Mouse (Mus musculus): ENCODE data around the gene Gm49380. TPM values are rescaled to one million over a fixed set of nuclear protein-coding genes. Genes with fewer than 3 reads are reported as not detected.
A peak's percentile ranks its signal among the peaks of the same experiment; 100 is the strongest.

Gm49380 gene
- polyA plus RNA-seq, 1 experiment from 2014 or later: 0.14 TPM

DNA sequence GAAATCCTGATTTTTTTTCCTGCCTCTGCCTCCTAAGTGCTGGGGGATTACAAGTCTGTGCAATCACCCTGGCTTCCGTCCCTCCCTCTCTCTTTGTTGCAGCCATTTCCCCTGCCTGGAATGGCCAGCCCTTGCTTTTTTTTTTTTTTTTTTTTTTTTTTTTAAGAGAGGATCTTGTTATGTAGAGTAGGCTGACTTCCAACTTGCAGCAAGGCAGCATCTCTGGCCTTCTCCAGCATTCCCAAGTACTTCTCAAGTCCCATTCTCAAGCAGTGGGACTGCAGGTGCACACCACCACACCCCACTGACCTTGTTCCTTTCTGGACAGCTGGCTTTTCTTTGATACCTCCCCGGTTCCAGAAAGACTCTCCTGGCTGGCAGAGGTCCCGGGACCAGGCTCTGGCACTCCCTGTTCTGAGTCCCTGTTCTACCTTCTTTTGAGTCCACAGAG lies 14.1 kb upstream of the Gm49380 start:
- no peak overlapping the region for H3K9ac ChIP-seq (ENCODE audit: low read depth, low read length)
- WGBS: 58% methylated on average over 3 of the region's 3 CpGs
- no peak overlapping the region for H3K27ac ChIP-seq (ENCODE audit: low read depth, low read length)
- peaks cover 13% of the 10 kb centered on the region for H3K4me1 ChIP-seq (ENCODE audit: control insufficient read depth, insufficient read depth, low read depth, low read length)
- no peak overlapping the region for H3K4me3 ChIP-seq (ENCODE audit: low read length)
- ATAC-seq: no peak
- H3K9me3 ChIP-seq (ENCODE audit: control insufficient read depth, low read length): no peaks in the 10 kb centered on the region
- no peaks in the 10 kb centered on the region for H3K36me3 ChIP-seq (ENCODE audit: control insufficient read depth, insufficient read depth, low read length)
- no peak overlapping the region for H3K4me2 ChIP-seq (ENCODE audit: low read length)
- H3K27me3 ChIP-seq (replicated peaks; ENCODE audit: control insufficient read depth, insufficient read depth, low read length): peaks cover 6% of the 10 kb centered on the region; the same call in 1 of the 2 replicates

GRCm38 (mm10) chr9:44126746-44127145 lies 13.4 kb upstream of the Gm49380 start:
- peaks cover 13% of the 10 kb centered on the region for H3K4me1 ChIP-seq (ENCODE audit: control insufficient read depth, insufficient read depth, low read depth, low read length)
- ATAC-seq: no peak
- WGBS: 87% methylated on average over 3 of the region's 3 CpGs
- no peaks in the 10 kb centered on the region for H3K36me3 ChIP-seq (ENCODE audit: control insufficient read depth, insufficient read depth, low read length)
- H3K4me2 ChIP-seq (ENCODE audit: low read length): no peak overlapping the region
- H3K9ac ChIP-seq (ENCODE audit: low read depth, low read length): no peak overlapping the region
- no peak overlapping the region for H3K27ac ChIP-seq (ENCODE audit: low read depth, low read length)
- H3K27me3 ChIP-seq (replicated peaks; ENCODE audit: control insufficient read depth, insufficient read depth, low read length): peaks cover 4% of the 10 kb centered on the region; the same call in 1 of the 2 replicates
- no peaks in the 10 kb centered on the region for H3K9me3 ChIP-seq (ENCODE audit: control insufficient read depth, low read length)
- H3K4me3 ChIP-seq (ENCODE audit: low read length): no peak overlapping the region

DNA sequence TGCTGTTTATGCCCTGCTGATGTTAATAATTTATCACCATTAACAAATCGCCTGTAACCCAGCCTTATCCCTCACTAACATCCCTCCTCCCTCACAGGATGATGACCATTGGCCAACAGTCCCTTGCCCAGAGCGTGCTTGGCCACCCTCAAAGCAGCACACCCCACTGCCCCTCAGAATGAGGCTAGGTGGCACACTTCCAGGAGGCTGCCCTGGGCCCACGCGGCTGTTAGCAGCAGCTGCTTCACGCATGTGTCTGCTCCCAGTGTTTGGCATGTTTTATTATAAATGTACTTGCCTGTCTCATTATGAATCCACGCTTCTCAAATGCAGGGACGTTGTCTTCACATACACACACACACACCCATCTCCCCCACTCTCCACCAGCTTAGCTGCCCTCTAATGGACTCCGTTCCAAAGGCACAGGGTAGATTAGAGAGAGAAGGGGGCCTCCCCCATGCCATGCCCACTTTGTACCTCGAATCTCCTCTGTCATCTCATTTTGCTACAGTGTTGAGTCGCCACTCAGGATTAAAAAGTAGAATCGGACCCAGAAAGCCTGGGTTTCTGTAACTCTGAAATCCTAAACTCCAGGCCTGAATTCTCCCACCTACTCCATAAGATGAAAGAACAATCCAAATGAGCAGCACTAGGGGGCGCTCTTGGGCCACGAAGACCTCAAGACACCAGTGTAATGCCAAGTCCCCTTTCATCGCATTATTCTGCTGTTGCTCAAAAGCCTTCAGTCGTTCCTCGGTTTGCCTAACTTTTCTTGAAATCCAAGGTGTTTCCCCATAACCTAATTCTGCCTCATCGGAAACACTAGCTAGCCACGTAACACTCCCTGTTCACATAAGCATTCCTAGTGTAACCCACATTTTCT lies 12.5 kb upstream of the Gm49380 start:
- no peak overlapping the region for H3K4me3 ChIP-seq (ENCODE audit: low read length)
- no peaks in the 10 kb centered on the region for H3K36me3 ChIP-seq (ENCODE audit: control insufficient read depth, insufficient read depth, low read length)
- WGBS: 24% methylated on average over 18 of the region's 18 CpGs
- peak; percentile 81 for ATAC-seq
- peak overlapping the region; percentile 38 for H3K4me2 ChIP-seq (ENCODE audit: low read length)
- H3K27ac ChIP-seq (ENCODE audit: low read depth, low read length): no peak overlapping the region
- H3K9me3 ChIP-seq (ENCODE audit: control insufficient read depth, low read length): no peaks in the 10 kb centered on the region
- H3K9ac ChIP-seq (ENCODE audit: low read depth, low read length): no peak overlapping the region
- no peaks in the 10 kb centered on the region; the same call in 1 of the 2 replicates for H3K27me3 ChIP-seq (replicated peaks; ENCODE audit: control insufficient read depth, insufficient read depth, low read length)
- peaks cover 13% of the 10 kb centered on the region for H3K4me1 ChIP-seq (ENCODE audit: control insufficient read depth, insufficient read depth, low read depth, low read length)

DNA sequence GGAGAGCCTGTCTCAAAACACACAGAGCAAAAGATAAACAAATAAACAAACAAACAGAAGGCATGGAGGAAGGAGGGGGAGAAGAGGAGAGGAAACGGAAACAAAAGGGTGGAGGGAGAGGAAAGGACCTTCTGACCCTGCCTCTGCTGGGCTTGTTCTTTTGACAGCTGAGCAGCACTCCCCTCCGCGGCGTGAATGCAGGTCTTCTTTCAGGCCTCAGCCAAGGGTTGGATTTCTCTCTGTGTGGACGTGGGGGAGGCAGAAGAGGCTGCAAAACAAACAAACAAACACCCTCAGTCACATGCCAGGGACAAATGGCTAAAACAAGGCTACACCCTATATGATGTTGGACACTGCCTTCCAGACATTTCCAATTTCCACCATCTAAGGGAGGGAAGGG lies 11.7 kb upstream of the Gm49380 start:
- no peaks in the 10 kb centered on the region for H3K9me3 ChIP-seq (ENCODE audit: control insufficient read depth, low read length)
- H3K36me3 ChIP-seq (ENCODE audit: control insufficient read depth, insufficient read depth, low read length): no peaks in the 10 kb centered on the region
- WGBS: 27% methylated on average over 5 of the region's 5 CpGs
- no peak overlapping the region for H3K9ac ChIP-seq (ENCODE audit: low read depth, low read length)
- no peaks in the 10 kb centered on the region for H3K27me3 ChIP-seq (replicated peaks; ENCODE audit: control insufficient read depth, insufficient read depth, low read length)
- H3K4me2 ChIP-seq (ENCODE audit: low read length): no peak overlapping the region
- no peak overlapping the region for H3K4me3 ChIP-seq (ENCODE audit: low read length)
- no peak overlapping the region for H3K27ac ChIP-seq (ENCODE audit: low read depth, low read length)
- H3K4me1 ChIP-seq (ENCODE audit: control insufficient read depth, insufficient read depth, low read depth, low read length): peaks cover 7% of the 10 kb centered on the region
- ATAC-seq: no peak

- no peak overlapping the region for H3K27ac ChIP-seq (ENCODE audit: low read depth, low read length)
- no peak overlapping the region for H3K4me2 ChIP-seq (ENCODE audit: low read length)
- H3K9ac ChIP-seq (ENCODE audit: low read depth, low read length): no peak overlapping the region
- H3K9me3 ChIP-seq (ENCODE audit: control insufficient read depth, low read length): no peaks in the 10 kb centered on the region
- no peaks in the 10 kb centered on the region for H3K27me3 ChIP-seq (replicated peaks; ENCODE audit: control insufficient read depth, insufficient read depth, low read length)
- ATAC-seq: no peak
- peaks cover 4% of the 10 kb centered on the region; the same call in 1 of the 2 replicates for H3K4me1 ChIP-seq (ENCODE audit: control insufficient read depth, insufficient read depth, low read depth, low read length)
- no peaks in the 10 kb centered on the region for H3K36me3 ChIP-seq (ENCODE audit: control insufficient read depth, insufficient read depth, low read length)
- 73% methylated on average over 6 of the region's 6 CpGs for WGBS
- H3K4me3 ChIP-seq (ENCODE audit: low read length): no peak overlapping the region
These were observed 11.0 kb upstream of the Gm49380 start for GRCm38 (mm10) chr9:44124317-44124716.

GRCm38 (mm10) chr9:44119948-44120465 lies 6.7 kb upstream of the Gm49380 start:
- Histone ChIP-seq H3K9ac (ENCODE audit: low read depth, low read length) (no peak overlapping the region), H3K4me1 (ENCODE audit: control insufficient read depth, insufficient read depth, low read depth, low read length) (no peaks in the 10 kb centered on the region), H3K27me3 (replicated peaks; ENCODE audit: control insufficient read depth, insufficient read depth, low read length) (no peaks in the 10 kb centered on the region), H3K27ac (ENCODE audit: low read depth, low read length) (no peak overlapping the region), H3K9me3 (ENCODE audit: control insufficient read depth, low read length) (no peaks in the 10 kb centered on the region), H3K36me3 (ENCODE audit: control insufficient read depth, insufficient read depth, low read length) (no peaks in the 10 kb centered on the region), H3K4me2 (ENCODE audit: low read length) (no peak overlapping the region), H3K4me3 (ENCODE audit: low read length) (no peak overlapping the region)
- no peak for ATAC-seq
- 81% methylated on average over 8 of the region's 8 CpGs for WGBS

- no peak overlapping the region for H3K4me3 ChIP-seq (ENCODE audit: low read length)
- no peak overlapping the region for H3K4me2 ChIP-seq (ENCODE audit: low read length)
- no peaks in the 10 kb centered on the region for H3K36me3 ChIP-seq (ENCODE audit: control insufficient read depth, insufficient read depth, low read length)
- H3K27ac ChIP-seq (ENCODE audit: low read depth, low read length): no peak overlapping the region
- WGBS: 51% methylated on average over 5 of the region's 5 CpGs
- no peaks in the 10 kb centered on the region for H3K27me3 ChIP-seq (replicated peaks; ENCODE audit: control insufficient read depth, insufficient read depth, low read length)
- H3K9ac ChIP-seq (ENCODE audit: low read depth, low read length): no peak overlapping the region
- no peak for ATAC-seq
- H3K4me1 ChIP-seq (ENCODE audit: control insufficient read depth, insufficient read depth, low read depth, low read length): no peaks in the 10 kb centered on the region
- no peaks in the 10 kb centered on the region for H3K9me3 ChIP-seq (ENCODE audit: control insufficient read depth, low read length)
These were observed 5.7 kb upstream of the Gm49380 start for GRCm38 (mm10) chr9:44119011-44119410.

GRCm38 (mm10) chr9:44116182-44116581 lies 2.9 kb upstream of the Gm49380 start:
- Histone ChIP-seq H3K9ac (ENCODE audit: low read depth, low read length) (no peak overlapping the region), H3K27me3 (replicated peaks; ENCODE audit: control insufficient read depth, insufficient read depth, low read length) (no peaks in the 10 kb centered on the region), H3K27ac (ENCODE audit: low read depth, low read length) (no peak overlapping the region), H3K4me3 (ENCODE audit: low read length) (no peak overlapping the region), H3K4me2 (ENCODE audit: low read length) (no peak overlapping the region), H3K9me3 (ENCODE audit: control insufficient read depth, low read length) (no peaks in the 10 kb centered on the region), H3K4me1 (ENCODE audit: control insufficient read depth, insufficient read depth, low read depth, low read length) (no peaks in the 10 kb centered on the region; the same call in 1 of the 2 replicates), H3K36me3 (ENCODE audit: control insufficient read depth, insufficient read depth, low read length) (no peaks in the 10 kb centered on the region)
- no peak for ATAC-seq
- WGBS: 93% methylated on average over 4 of the region's 4 CpGs

DNA sequence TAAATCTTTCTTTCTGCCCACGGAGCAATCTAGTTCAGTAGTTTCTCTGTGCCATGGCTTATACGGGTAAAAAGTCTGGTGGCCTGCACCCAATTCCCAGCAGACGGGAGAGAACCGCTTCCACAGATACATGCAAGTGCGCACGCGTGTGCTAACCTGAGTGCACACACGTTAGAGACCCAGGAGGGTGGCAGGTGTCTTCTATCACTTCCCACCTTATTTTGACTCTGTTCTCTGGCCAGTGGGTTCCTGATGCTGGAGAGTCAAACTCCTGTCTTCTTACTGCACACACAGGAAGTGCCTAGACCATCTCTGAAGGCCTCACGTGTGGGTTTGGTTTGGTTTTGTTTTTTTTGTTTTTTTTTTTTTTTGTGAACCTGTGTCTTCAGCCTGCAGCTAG lies 2.3 kb upstream of the Gm49380 start:
- WGBS: 94% methylated on average over 9 of the region's 9 CpGs
- ATAC-seq: no peak

More for the DNA sequence above, 2.3 kb upstream of the Gm49380 start:
- H3K4me2 ChIP-seq (ENCODE audit: low read length): no peak overlapping the region
- H3K4me1 ChIP-seq (ENCODE audit: control insufficient read depth, insufficient read depth, low read depth, low read length): no peaks in the 10 kb centered on the region; the same call in none of the 2 replicates
- no peaks in the 10 kb centered on the region for H3K36me3 ChIP-seq (ENCODE audit: control insufficient read depth, insufficient read depth, low read length)
- no peak overlapping the region for H3K4me3 ChIP-seq (ENCODE audit: low read length)
- H3K27me3 ChIP-seq (replicated peaks; ENCODE audit: control insufficient read depth, insufficient read depth, low read length): no peaks in the 10 kb centered on the region
- H3K27ac ChIP-seq (ENCODE audit: low read depth, low read length): no peak overlapping the region
- no peak overlapping the region for H3K9ac ChIP-seq (ENCODE audit: low read depth, low read length)
- no peaks in the 10 kb centered on the region for H3K9me3 ChIP-seq (ENCODE audit: control insufficient read depth, low read length)
